Mouse (Mus musculus): Measurements from ENCODE around the gene Mcoln3. TPM values are rescaled to one million over a fixed set of nuclear protein-coding genes. Genes with fewer than 3 reads are reported as not detected.

Mcoln3 gene
- polyA plus RNA-seq, 1 experiment from 2014 or later = 4.1 TPM

GRCm38 (mm10) chr3:146107921-146108571, 9.2 kb upstream of the Mcoln3 start, which contains the start of gene Wdr63:
Gene Wdr63, minus strand, starts transcription at chr3:146108130.
- Histone ChIP-seq H3K27me3 (peaks cover 9% of the 10 kb centered on the region; the same call in 1 of the 2 replicates), H3K4me3 (replicated peaks) (peak within 1 kb of the TSS; percentile 43), H3K36me3 (no peaks in the 10 kb centered on the region), H3K9me3 (peaks cover 5% of the 10 kb centered on the region; the same call in 1 of the 2 replicates), H3K9ac (replicated peaks) (peak within 1 kb of the TSS; percentile 47; the same call in 1 of the 2 replicates), H3K4me2 (peak within 1 kb of the TSS; percentile 85), H3K27ac (no peak within 1 kb of the TSS), H3K4me1 (replicated peaks) (no peaks in the 10 kb centered on the region)
- WGBS = 12% methylated on average over 18 of the region's 18 CpGs
- peak; percentile 92 for ATAC-seq (ENCODE audit: insufficient number of reproducible peaks, insufficient read depth, low FRiP score, low TSS enrichment, low read depth)

GRCm38 (mm10) chr3:146108945-146109344, 8.3 kb upstream of the Mcoln3 start:
- Histone ChIP-seq H3K4me1 (replicated peaks) (no peaks in the 10 kb centered on the region), H3K36me3 (no peaks in the 10 kb centered on the region), H3K27me3 (peaks cover 9% of the 10 kb centered on the region; the same call in 1 of the 2 replicates), H3K9ac (replicated peaks) (no peak overlapping the region), H3K4me3 (replicated peaks) (no peak overlapping the region), H3K4me2 (no peak overlapping the region), H3K27ac (no peak overlapping the region), H3K9me3 (peaks cover 5% of the 10 kb centered on the region; the same call in 1 of the 2 replicates)
- WGBS = 74% methylated on average over 2 of the region's 2 CpGs
- ATAC-seq (ENCODE audit: insufficient number of reproducible peaks, insufficient read depth, low FRiP score, low TSS enrichment, low read depth) = no peak

GRCm38 (mm10) chr3:146110358-146110757, 6.9 kb upstream of the Mcoln3 start:
- H3K27me3 ChIP-seq = peaks cover 9% of the 10 kb centered on the region; the same call in 1 of the 2 replicates
- 68% methylated on average over 2 of the region's 2 CpGs for WGBS
- no peaks in the 10 kb centered on the region for H3K4me1 ChIP-seq (replicated peaks)
- H3K36me3 ChIP-seq = no peaks in the 10 kb centered on the region
- no peak overlapping the region for H3K4me2 ChIP-seq
- ATAC-seq (ENCODE audit: insufficient number of reproducible peaks, insufficient read depth, low FRiP score, low TSS enrichment, low read depth) = no peak
- H3K9ac ChIP-seq (replicated peaks) = no peak overlapping the region
- H3K4me3 ChIP-seq (replicated peaks) = no peak overlapping the region
- peaks cover 5% of the 10 kb centered on the region; the same call in 1 of the 2 replicates for H3K9me3 ChIP-seq
- H3K27ac ChIP-seq = no peak overlapping the region

- Histone ChIP-seq H3K4me2 (no peak overlapping the region), H3K9me3 (peaks cover 5% of the 10 kb centered on the region; the same call in 1 of the 2 replicates), H3K27me3 (peaks cover 9% of the 10 kb centered on the region; the same call in 1 of the 2 replicates), H3K27ac (no peak overlapping the region), H3K36me3 (no peaks in the 10 kb centered on the region), H3K9ac (replicated peaks) (no peak overlapping the region), H3K4me3 (replicated peaks) (no peak overlapping the region), H3K4me1 (replicated peaks) (no peaks in the 10 kb centered on the region)
- ATAC-seq (ENCODE audit: insufficient number of reproducible peaks, insufficient read depth, low FRiP score, low TSS enrichment, low read depth) = no peak
- 79% methylated on average over 6 of the region's 6 CpGs for WGBS
Measured at GRCm38 (mm10) chr3:146110916-146111315, 6.3 kb upstream of the Mcoln3 start.

- H3K27ac ChIP-seq = no peak overlapping the region
- WGBS = 60% methylated on average over 9 of the region's 9 CpGs
- peaks cover 23% of the 10 kb centered on the region for H3K27me3 ChIP-seq
- no peak for ATAC-seq (ENCODE audit: insufficient number of reproducible peaks, insufficient read depth, low FRiP score, low TSS enrichment, low read depth)
- no peak overlapping the region for H3K4me3 ChIP-seq (replicated peaks)
- H3K4me1 ChIP-seq (replicated peaks) = peaks cover 22% of the 10 kb centered on the region
- no peaks in the 10 kb centered on the region for H3K9me3 ChIP-seq
- H3K9ac ChIP-seq (replicated peaks) = no peak overlapping the region
- H3K4me2 ChIP-seq = peak overlapping the region; percentile 67
- H3K36me3 ChIP-seq = no peaks in the 10 kb centered on the region
Measured at GRCm38 (mm10) chr3:146117997-146118457, 777 bp downstream of the Mcoln3 start.

GRCm38 (mm10) chr3:146121310-146122124, 4.3 kb downstream of the Mcoln3 start:
- no peak for ATAC-seq (ENCODE audit: insufficient number of reproducible peaks, insufficient read depth, low FRiP score, low TSS enrichment, low read depth)
- H3K4me3 ChIP-seq (replicated peaks) = peak overlapping the region; percentile 26
- WGBS = 9% methylated on average over 25 of the region's 25 CpGs

GRCm38 (mm10) chr3:146122125-146122420, 4.8 kb downstream of the Mcoln3 start:
- 40% methylated on average over 3 of the region's 3 CpGs for WGBS

More at GRCm38 (mm10) chr3:146121310-146122124, 4.3 kb downstream of the Mcoln3 start:
- Histone ChIP-seq H3K9me3 (no peaks in the 10 kb centered on the region), H3K36me3 (no peaks in the 10 kb centered on the region), H3K4me2 (peak overlapping the region; percentile 53), H3K4me1 (replicated peaks) (peaks cover 22% of the 10 kb centered on the region), H3K27ac (peak overlapping the region; percentile 59), H3K27me3 (peaks cover 20% of the 10 kb centered on the region), H3K9ac (replicated peaks) (peak overlapping the region; percentile 47)

GRCm38 (mm10) chr3:146122807-146123463, 5.7 kb downstream of the Mcoln3 start:
- no peak overlapping the region for H3K27ac ChIP-seq
- 0 out of 2 replicates have a peak overlapping the region, but pooled peaks have one; percentile 53 for H3K4me2 ChIP-seq
- no peak for ATAC-seq (ENCODE audit: insufficient number of reproducible peaks, insufficient read depth, low FRiP score, low TSS enrichment, low read depth)
- WGBS = 73% methylated on average over 8 of the region's 8 CpGs
- peaks cover 6% of the 10 kb centered on the region for H3K27me3 ChIP-seq
- peaks cover 12% of the 10 kb centered on the region for H3K4me1 ChIP-seq (replicated peaks)
- no peaks in the 10 kb centered on the region for H3K36me3 ChIP-seq
- H3K4me3 ChIP-seq (replicated peaks) = no peak overlapping the region
- H3K9ac ChIP-seq (replicated peaks) = no peak overlapping the region
- H3K9me3 ChIP-seq = no peaks in the 10 kb centered on the region

More at GRCm38 (mm10) chr3:146122125-146122420, 4.8 kb downstream of the Mcoln3 start:
- Histone ChIP-seq H3K27ac (no peak overlapping the region), H3K4me3 (replicated peaks) (no peak overlapping the region; the same call in 1 of the 2 replicates), H3K4me1 (replicated peaks) (peaks cover 21% of the 10 kb centered on the region), H3K27me3 (peaks cover 15% of the 10 kb centered on the region), H3K9me3 (no peaks in the 10 kb centered on the region), H3K36me3 (no peaks in the 10 kb centered on the region), H3K9ac (replicated peaks) (0 out of 2 replicates have a peak overlapping the region, but pooled peaks have one; percentile 47), H3K4me2 (peak overlapping the region; percentile 53)
- ATAC-seq (ENCODE audit: insufficient number of reproducible peaks, insufficient read depth, low FRiP score, low TSS enrichment, low read depth) = no peak

GRCm38 (mm10) chr3:146123464-146123825, 6.2 kb downstream of the Mcoln3 start:
- Histone ChIP-seq H3K27me3 (peaks cover under 1% of the 10 kb centered on the region), H3K27ac (no peak overlapping the region), H3K4me1 (replicated peaks) (peaks cover 12% of the 10 kb centered on the region), H3K4me2 (no peak overlapping the region), H3K36me3 (no peaks in the 10 kb centered on the region), H3K9ac (replicated peaks) (no peak overlapping the region), H3K9me3 (no peaks in the 10 kb centered on the region), H3K4me3 (replicated peaks) (no peak overlapping the region)
- 77% methylated on average over 9 of the region's 9 CpGs for WGBS
- no peak for ATAC-seq (ENCODE audit: insufficient number of reproducible peaks, insufficient read depth, low FRiP score, low TSS enrichment, low read depth)

- 63% methylated on average over 6 of the region's 6 CpGs for WGBS
- H3K4me2 ChIP-seq = no peak overlapping the region
- no peaks in the 10 kb centered on the region for H3K36me3 ChIP-seq
- ATAC-seq (ENCODE audit: insufficient number of reproducible peaks, insufficient read depth, low FRiP score, low TSS enrichment, low read depth) = no peak
- no peaks in the 10 kb centered on the region for H3K9me3 ChIP-seq
- no peak overlapping the region for H3K9ac ChIP-seq (replicated peaks)
- no peaks in the 10 kb centered on the region for H3K27me3 ChIP-seq
- no peak overlapping the region for H3K4me3 ChIP-seq (replicated peaks)
- no peak overlapping the region for H3K27ac ChIP-seq
- H3K4me1 ChIP-seq (replicated peaks) = no peaks in the 10 kb centered on the region
Measured at GRCm38 (mm10) chr3:146127205-146127604, 10.0 kb downstream of the Mcoln3 start.

GRCm38 (mm10) chr3:146134834-146135233, 17.6 kb downstream of the Mcoln3 start:
- ATAC-seq (ENCODE audit: insufficient number of reproducible peaks, insufficient read depth, low FRiP score, low TSS enrichment, low read depth) = no peak
- Histone ChIP-seq H3K9ac (replicated peaks) (no peak overlapping the region), H3K36me3 (no peaks in the 10 kb centered on the region), H3K4me3 (replicated peaks) (no peak overlapping the region), H3K9me3 (no peaks in the 10 kb centered on the region), H3K4me2 (no peak overlapping the region), H3K27ac (no peak overlapping the region), H3K4me1 (replicated peaks) (no peaks in the 10 kb centered on the region), H3K27me3 (no peaks in the 10 kb centered on the region)
- 50% methylated on average over 9 of the region's 9 CpGs for WGBS
